Mouse (Mus musculus) A20 (cell line): ENCODE measurements around the gene Pip5k1c.

ENCODE experiments used
- DNase-seq: peaks from one replicate; pipeline ENCODE4 v3.0.0-alpha.2; 2011; ENCODE audit warnings: low read depth, low spot score

Pip5k1c gene

GRCm38 (mm10) chr10:81302288-81302687 lies 9.5 kb downstream of the Pip5k1c start:
- no peak for DNase-seq

- DNase-seq: no peak
These were observed 10.0 kb downstream of the Pip5k1c start for GRCm38 (mm10) chr10:81302781-81303218.

GRCm38 (mm10) chr10:81303258-81303657 lies 10.5 kb downstream of the Pip5k1c start:
- DNase-seq: peak; percentile 19

- peak; percentile 45 for DNase-seq
These were observed 11.0 kb downstream of the Pip5k1c start for GRCm38 (mm10) chr10:81303761-81304160.

GRCm38 (mm10) chr10:81304597-81305238 lies 12.0 kb downstream of the Pip5k1c start:
- peak; percentile 71 for DNase-seq

- DNase-seq: no peak
These were observed 12.9 kb downstream of the Pip5k1c start for GRCm38 (mm10) chr10:81305663-81306062.

GRCm38 (mm10) chr10:81306173-81306668 lies 13.5 kb downstream of the Pip5k1c start:
- DNase-seq: no peak

- DNase-seq: no peak
These were observed 14.3 kb downstream of the Pip5k1c start for GRCm38 (mm10) chr10:81306837-81307682.

- no peak for DNase-seq
These were observed 16.8 kb downstream of the Pip5k1c start for GRCm38 (mm10) chr10:81309571-81309970.

- no peak for DNase-seq
These were observed 20.8 kb downstream of the Pip5k1c start for GRCm38 (mm10) chr10:81313581-81313980.

- DNase-seq: no peak
These were observed 21.4 kb downstream of the Pip5k1c start for GRCm38 (mm10) chr10:81314201-81314600.

- no peak for DNase-seq
These were observed 22.8 kb downstream of the Pip5k1c start for GRCm38 (mm10) chr10:81315587-81315986.

GRCm38 (mm10) chr10:81316338-81317060 lies 23.7 kb downstream of the Pip5k1c start:
- DNase-seq: peak; percentile 46

GRCm38 (mm10) chr10:81317273-81317672 lies 24.5 kb downstream of the Pip5k1c start:
- DNase-seq: no peak

GRCm38 (mm10) chr10:81318589-81319329 lies 26.0 kb downstream of the Pip5k1c start:
- no peak for DNase-seq

- peak; percentile 62 for DNase-seq
These were observed 26.6 kb downstream of the Pip5k1c start for GRCm38 (mm10) chr10:81319330-81319699.

- DNase-seq: peak; percentile 100
These were observed 27.2 kb downstream of the Pip5k1c start for GRCm38 (mm10) chr10:81319741-81320549.

GRCm38 (mm10) chr10:81320550-81321347 lies 28.0 kb downstream of the Pip5k1c start, which contains the start of gene Cactin:
Cactin (plus strand) TSS chr10:81321103.
- peak; percentile 100 for DNase-seq

GRCm38 (mm10) chr10:81321436-81321835 lies 28.7 kb downstream of the Pip5k1c start:
- no peak for DNase-seq

- DNase-seq: no peak
These were observed 29.7 kb downstream of the Pip5k1c start for GRCm38 (mm10) chr10:81322444-81322843.
